Mouse (Mus musculus) hindbrain, embryonic 12.5 days (tissue): ENCODE data around the gene Zic5. TPM values are rescaled to one million over a fixed set of nuclear protein-coding genes. Genes with fewer than 3 reads are reported as not detected.
A peak's percentile ranks its signal among the peaks of the same experiment; 100 is the strongest.
"Not testable (repeated sequence)": the region's sequence is repeated elsewhere in the genome, so short reads cannot be mapped to it uniquely, and the experiment has no call there.

ENCODE experiments used
- ATAC-seq: fragments of 200-750 bp; cut with Nextera tagmentation; 2 replicates; pipeline ENCODE4 v1.8.0; 2017; ENCODE audit warnings: moderate TSS enrichment; ENCODE audit not compliant: low FRiP score
- H3K27ac ChIP-seq: fragments of 300-500 bp; sonication (generic); 2 replicates; pipeline ENCODE4 v1.5.1; 2016; ENCODE audit warnings: mild to moderate bottlenecking
- H3K27me3 ChIP-seq: fragments of 300-500 bp; sonication (generic); 2 replicates; pipeline ENCODE4 v1.6.1; 2016; ENCODE audit warnings: mild to moderate bottlenecking
- H3K36me3 ChIP-seq: fragments of 300-500 bp; sonication (generic); 2 replicates; pipeline ENCODE4 v1.6.1; 2016; ENCODE audit warnings: mild to moderate bottlenecking
- H3K4me1 ChIP-seq: fragments of 300-500 bp; sonication (generic); 2 replicates; pipeline ENCODE4 v1.6.1; 2016
- H3K4me2 ChIP-seq: fragments of 300-500 bp; sonication (generic); replicated peaks from 2 replicates; pipeline ENCODE4 v1.6.1; 2016; ENCODE audit warnings: mild to moderate bottlenecking
- H3K4me3 ChIP-seq: fragments of 300-500 bp; sonication (generic); 2 replicates; pipeline ENCODE4 v1.5.1; 2016; ENCODE audit warnings: mild to moderate bottlenecking
- H3K9ac ChIP-seq: fragments of 300-500 bp; sonication (generic); 2 replicates; pipeline ENCODE4 v1.6.1; 2016; ENCODE audit warnings: mild to moderate bottlenecking, moderate library complexity
- H3K9me3 ChIP-seq: fragments of 300-500 bp; sonication (generic); replicated peaks from 2 replicates; pipeline ENCODE4 v1.6.1; 2016; ENCODE audit warnings: mild to moderate bottlenecking
- WGBS: fragments of 180-500 bp; shearing (Covaris S2); methylation state at CpG from one replicate; pipeline ENCODE4 v1.1.7; 2016; 5-methylcytosine and 5-hydroxymethylcytosine counted together
- polyA plus RNA-seq: library from polyadenylated mRNA; unstranded; fragments of >200 nt; fragmentation: Nextera tagmentation; extraction: Ambion mirVana; gene quantifications from 2 replicates; pipeline ENCODE4 v1.2.1, GENCODE M21; 2016

Zic5 gene
- polyA plus RNA-seq, 1 experiment from 2014 or later: 25.0 TPM

GRCm38 (mm10) chr14:122461500-122461899, 4.0 kb downstream of the Zic5 start:
- Histone ChIP-seq H3K4me1 (peaks cover 30% of the 10 kb centered on the region), H3K36me3 (no peaks in the 10 kb centered on the region), H3K4me2 (peak overlapping the region; percentile 69), H3K4me3 (peak overlapping the region; percentile 61), H3K9me3 (no peaks in the 10 kb centered on the region), H3K9ac (peak overlapping the region; percentile 85), H3K27me3 (peaks cover 65% of the 10 kb centered on the region), H3K27ac (peak overlapping the region; percentile 95; the same call in 1 of the 2 replicates)
- 24% methylated on average over 3 of the region's 3 CpGs for WGBS
- no peak for ATAC-seq

- no peak for ATAC-seq
- H3K4me1 ChIP-seq: peaks cover 21% of the 10 kb centered on the region
- peak overlapping the region; percentile 19 for H3K4me3 ChIP-seq
- H3K4me2 ChIP-seq: peak overlapping the region; percentile 44
- peaks cover 60% of the 10 kb centered on the region for H3K27me3 ChIP-seq
- H3K36me3 ChIP-seq: no peaks in the 10 kb centered on the region
- 30% methylated on average over 5 of the region's 5 CpGs for WGBS
- no peak overlapping the region for H3K27ac ChIP-seq
- H3K9me3 ChIP-seq: no peaks in the 10 kb centered on the region
- H3K9ac ChIP-seq: 0 out of 2 replicates have a peak overlapping the region, but pooled peaks have one; percentile 15
These were observed 5.3 kb downstream of the Zic5 start for GRCm38 (mm10) chr14:122460226-122460625.

GRCm38 (mm10) chr14:122459776-122460175, 5.7 kb downstream of the Zic5 start:
- Histone ChIP-seq H3K36me3 (no peaks in the 10 kb centered on the region), H3K27ac (no peak overlapping the region), H3K9me3 (no peaks in the 10 kb centered on the region), H3K27me3 (peaks cover 58% of the 10 kb centered on the region), H3K4me3 (0 out of 2 replicates have a peak overlapping the region, but pooled peaks have one; percentile 9), H3K4me1 (peaks cover 16% of the 10 kb centered on the region), H3K9ac (peak overlapping the region; percentile 5; the same call in 1 of the 2 replicates), H3K4me2 (peak overlapping the region; percentile 44)
- no peak for ATAC-seq
- 75% methylated on average over 1 of the region's 1 CpGs for WGBS

GRCm38 (mm10) chr14:122459332-122459731, 6.1 kb downstream of the Zic5 start:
- WGBS: 70% methylated on average over 9 of the region's 12 CpGs
- ATAC-seq, H3K4me3 ChIP-seq, H3K36me3 ChIP-seq, H3K27ac ChIP-seq, H3K9ac ChIP-seq, H3K9me3 ChIP-seq: not testable (repeated sequence)
- peak overlapping the region; percentile 44 for H3K4me2 ChIP-seq
- H3K4me1 ChIP-seq: peaks cover 14% of the 10 kb centered on the region
- peaks cover 57% of the 10 kb centered on the region for H3K27me3 ChIP-seq

GRCm38 (mm10) chr14:122455562-122455958, 9.9 kb downstream of the Zic5 start:
- no peak overlapping the region for H3K4me3 ChIP-seq
- H3K4me1 ChIP-seq: peaks cover 34% of the 10 kb centered on the region
- no peak overlapping the region for H3K4me2 ChIP-seq
- no peak overlapping the region for H3K9ac ChIP-seq
- H3K9me3 ChIP-seq: no peaks in the 10 kb centered on the region
- 29% methylated on average over 4 of the region's 4 CpGs for WGBS
- ATAC-seq: no peak
- H3K27ac ChIP-seq: peak overlapping the region; percentile 62; the same call in 1 of the 2 replicates
- H3K36me3 ChIP-seq: no peaks in the 10 kb centered on the region
- H3K27me3 ChIP-seq: peaks cover 51% of the 10 kb centered on the region

- Histone ChIP-seq H3K9ac (no peak overlapping the region), H3K27me3 (peaks cover 51% of the 10 kb centered on the region), H3K36me3 (no peaks in the 10 kb centered on the region), H3K4me2 (no peak overlapping the region), H3K4me3 (no peak overlapping the region), H3K4me1 (peaks cover 39% of the 10 kb centered on the region), H3K9me3 (no peaks in the 10 kb centered on the region), H3K27ac (peak overlapping the region; percentile 62)
- WGBS: 17% methylated on average over 10 of the region's 10 CpGs
- ATAC-seq: no peak
These were observed 10.4 kb downstream of the Zic5 start for GRCm38 (mm10) chr14:122454901-122455561.

GRCm38 (mm10) chr14:122453996-122454738, 11.3 kb downstream of the Zic5 start:
- H3K4me2 ChIP-seq: peak overlapping the region; percentile 47
- H3K4me3 ChIP-seq: peak overlapping the region; percentile 10; the same call in 1 of the 2 replicates
- ATAC-seq: peak; percentile 42
- no peaks in the 10 kb centered on the region for H3K36me3 ChIP-seq
- no peak overlapping the region for H3K9ac ChIP-seq
- H3K9me3 ChIP-seq: no peaks in the 10 kb centered on the region
- 3% methylated on average over 12 of the region's 12 CpGs for WGBS
- H3K4me1 ChIP-seq: peaks cover 42% of the 10 kb centered on the region
- peak overlapping the region; percentile 86 for H3K27ac ChIP-seq
- H3K27me3 ChIP-seq: peaks cover 55% of the 10 kb centered on the region

GRCm38 (mm10) chr14:122453388-122453995, 12.0 kb downstream of the Zic5 start:
- Histone ChIP-seq H3K27me3 (peaks cover 56% of the 10 kb centered on the region), H3K4me1 (peaks cover 42% of the 10 kb centered on the region)
- WGBS: 2% methylated on average over 32 of the region's 32 CpGs

GRCm38 (mm10) chr14:122452701-122453387, 12.6 kb downstream of the Zic5 start:
- Histone ChIP-seq H3K36me3 (no peaks in the 10 kb centered on the region), H3K27me3 (peaks cover 61% of the 10 kb centered on the region), H3K4me3 (peak overlapping the region; percentile 10; the same call in 1 of the 2 replicates), H3K4me1 (peaks cover 42% of the 10 kb centered on the region), H3K9me3 (no peaks in the 10 kb centered on the region), H3K9ac (no peak overlapping the region), H3K27ac (peak overlapping the region; percentile 86), H3K4me2 (peak overlapping the region; percentile 47)
- peak; percentile 73 for ATAC-seq
- WGBS: 3% methylated on average over 13 of the region's 13 CpGs

More at GRCm38 (mm10) chr14:122453388-122453995, 12.0 kb downstream of the Zic5 start:
- H3K27ac ChIP-seq: peak overlapping the region; percentile 86
- no peak overlapping the region for H3K9ac ChIP-seq
- H3K36me3 ChIP-seq: no peaks in the 10 kb centered on the region
- ATAC-seq: peak; percentile 82
- H3K9me3 ChIP-seq: no peaks in the 10 kb centered on the region
- H3K4me3 ChIP-seq: peak overlapping the region; percentile 10
- peak overlapping the region; percentile 47 for H3K4me2 ChIP-seq

- peak overlapping the region; percentile 45 for H3K4me3 ChIP-seq
- no peak overlapping the region for H3K9ac ChIP-seq
- peaks cover 42% of the 10 kb centered on the region for H3K4me1 ChIP-seq
- H3K9me3 ChIP-seq: no peaks in the 10 kb centered on the region
- no peaks in the 10 kb centered on the region for H3K36me3 ChIP-seq
- peak overlapping the region; percentile 73 for H3K4me2 ChIP-seq
- ATAC-seq: no peak
- peak overlapping the region; percentile 83 for H3K27ac ChIP-seq
- H3K27me3 ChIP-seq: peaks cover 68% of the 10 kb centered on the region
- WGBS: 54% methylated on average over 5 of the region's 5 CpGs
These were observed 13.8 kb downstream of the Zic5 start for GRCm38 (mm10) chr14:122451551-122452145.
